Mouse (Mus musculus) midbrain, postnatal 0 days (tissue): ENCODE results near the gene Mfsd4b2. TPM values are rescaled to one million over a fixed set of nuclear protein-coding genes. Genes with fewer than 3 reads are reported as not detected.
A peak's percentile ranks its signal among the peaks of the same experiment; 100 is the strongest.

Source experiments
- ATAC-seq: fragments of 200-750 bp; cut with Nextera tagmentation; 2 replicates; pipeline ENCODE4 v1.8.0; 2017; ENCODE audit warnings: moderate number of reproducible peaks, mild to moderate bottlenecking, moderate TSS enrichment, moderate library complexity; ENCODE audit not compliant: low FRiP score
- DNase-seq: peaks from one replicate; pipeline ENCODE4 v3.0.0-alpha.2; 2015; ENCODE audit warnings: low spot score
- H3K27ac ChIP-seq: fragments of 300-500 bp; sonication (generic); 2 replicates; pipeline ENCODE4 v1.5.1; 2014; ENCODE audit warnings: low read depth, mild to moderate bottlenecking, low read length, mixed read lengths
- H3K27me3 ChIP-seq: fragments of 300-500 bp; sonication (generic); 2 replicates; pipeline ENCODE4 v1.6.1; 2014; ENCODE audit warnings: low read length, control low read depth, mixed read lengths; ENCODE audit not compliant: insufficient read depth
- H3K36me3 ChIP-seq: fragments of 300-500 bp; sonication (generic); 2 replicates; pipeline ENCODE4 v1.6.1; 2014; ENCODE audit warnings: low read length, control low read depth, mixed read lengths; ENCODE audit not compliant: insufficient read depth
- H3K4me1 ChIP-seq: fragments of 300-500 bp; sonication (generic); 2 replicates; pipeline ENCODE4 v1.6.1; 2014; ENCODE audit warnings: mild to moderate bottlenecking, control low read depth, antibody characterized with exemption, low read length, mixed read lengths; ENCODE audit not compliant: insufficient read depth
- H3K4me2 ChIP-seq: fragments of 300-500 bp; sonication (generic); 2 replicates; pipeline ENCODE4 v1.6.1; 2014; ENCODE audit warnings: low read depth, mild to moderate bottlenecking, low read length, mixed read lengths; ENCODE audit not compliant: poor library complexity, severe bottlenecking
- H3K4me3 ChIP-seq: fragments of 300-500 bp; sonication (generic); 2 replicates; pipeline ENCODE4 v1.5.1; 2014; ENCODE audit warnings: low read depth, mild to moderate bottlenecking, low read length, moderate library complexity
- H3K9ac ChIP-seq: fragments of 300-500 bp; sonication (generic); replicated peaks from 2 replicates; pipeline ENCODE4 v1.6.1; 2014; ENCODE audit warnings: mild to moderate bottlenecking, low read length, moderate library complexity, mixed read lengths; ENCODE audit not compliant: poor library complexity, severe bottlenecking
- H3K9me3 ChIP-seq: fragments of 300-500 bp; sonication (generic); 2 replicates; pipeline ENCODE4 v1.6.1; 2016; ENCODE audit warnings: low read length, control low read depth
- CTCF ChIP-seq: IDR thresholded peaks from 2 replicates; pipeline ENCODE4 v1.5.1; 2016; ENCODE audit warnings: antibody characterized with exemption, mild to moderate bottlenecking
- whole genome bisulfite sequencing: fragments of 180-500 bp; shearing (Covaris S2); extraction: QIAGEN DNeasy Blood & Tissue Kit; methylation state at CpG from one replicate; pipeline ENCODE4 v1.1.7; 2014; 5-methylcytosine and 5-hydroxymethylcytosine counted together
- polyA plus RNA-seq: library from polyadenylated mRNA; unstranded; fragments of >200 nt; fragmentation: Nextera tagmentation; extraction: Ambion mirVana; gene quantifications from 2 replicates; pipeline ENCODE4 v1.2.1, GENCODE M21; 2015
- total RNA-seq: library from RNA; depleted of rRNA; stranded (reverse); fragments of >200 nt; gene quantifications from 2 replicates; pipeline ENCODE4 v1.2.3, GENCODE M21; 2014; rRNA removed

Mfsd4b2 gene
- total RNA-seq (not detected in 2 replicates), polyA plus RNA-seq (0.07 TPM in 1 of 2 replicates, not detected in the other)

DNA sequence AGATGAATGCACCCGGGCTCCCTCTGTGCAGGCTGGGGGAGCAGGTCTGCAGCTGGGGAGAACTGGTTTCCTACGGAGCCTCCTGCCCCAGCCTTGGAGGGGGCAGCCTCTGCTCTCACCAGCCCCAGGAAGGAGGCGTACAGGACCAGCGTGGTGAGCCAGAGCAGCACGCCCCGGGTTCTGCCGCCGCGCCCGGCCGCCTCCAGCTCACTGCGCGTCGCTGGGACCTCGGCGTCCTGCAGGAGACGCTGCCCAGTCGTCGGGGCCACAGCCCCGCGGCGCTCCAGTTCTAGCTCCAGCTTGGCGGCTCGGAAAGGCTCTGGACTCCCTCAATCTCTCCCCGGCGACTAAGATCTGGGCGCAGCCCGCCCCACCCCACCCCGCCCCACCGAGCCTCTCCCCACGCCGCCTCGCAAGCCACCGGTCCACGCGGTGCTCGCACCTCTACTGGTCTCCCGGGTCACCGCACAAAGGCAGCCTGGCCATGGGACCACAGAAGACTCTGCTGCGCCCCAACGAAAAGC, at the start of gene Mfsd4b2:
Gene Mfsd4b2, minus strand, starts transcription at position 308 of the 524 bp plus-strand sequence.
- Histone ChIP-seq H3K4me1 (no peaks in the 10 kb centered on the region), H3K4me3 (peak within 1 kb of the TSS; percentile 41), H3K36me3 (no peaks in the 10 kb centered on the region), H3K9me3 (no peaks in the 10 kb centered on the region), H3K4me2 (peak within 1 kb of the TSS; percentile 91), H3K27me3 (peaks cover 9% of the 10 kb centered on the region; the same call in 1 of the 2 replicates), H3K27ac (no peak within 1 kb of the TSS), H3K9ac (peak within 1 kb of the TSS; percentile 45; the same call in 1 of the 2 replicates)
- TF ChIP-seq CTCF = no peak; the same call in 1 of the 2 replicates
- DNase-seq = no peak
- ATAC-seq = peak; percentile 52; the same call in 1 of the 2 replicates
- WGBS = 1% methylated on average over 41 of the region's 41 CpGs

DNA sequence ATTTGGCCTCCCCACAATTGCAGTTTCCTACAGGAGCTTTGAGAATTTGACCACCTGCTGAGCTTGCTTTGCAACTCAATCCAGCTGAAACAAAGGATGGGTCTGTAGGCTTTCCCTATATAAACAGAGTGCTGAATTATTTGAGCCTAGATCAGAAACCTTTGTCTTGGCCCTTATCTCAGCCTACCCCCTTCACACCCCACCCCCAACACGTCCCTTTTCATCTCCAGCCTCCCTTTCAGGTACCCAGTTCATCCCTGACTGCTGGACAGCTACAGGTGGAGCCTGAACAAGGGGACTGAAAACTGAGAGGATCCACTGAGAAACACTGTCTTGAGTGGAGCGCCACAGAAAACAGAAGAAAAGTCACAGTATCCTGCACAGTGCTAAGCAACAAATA, 49.0 kb upstream of the Mfsd4b2 start:
- Histone ChIP-seq H3K4me2 (no peak overlapping the region), H3K36me3 (no peaks in the 10 kb centered on the region), H3K9ac (no peak overlapping the region), H3K27ac (no peak overlapping the region), H3K9me3 (peaks cover 9% of the 10 kb centered on the region; the same call in 1 of the 2 replicates), H3K4me3 (no peak overlapping the region), H3K27me3 (no peaks in the 10 kb centered on the region), H3K4me1 (no peaks in the 10 kb centered on the region)
- ATAC-seq = no peak
- WGBS = 46% methylated on average over 2 of the region's 2 CpGs
- no peak for TF ChIP-seq CTCF
- no peak for DNase-seq

DNA sequence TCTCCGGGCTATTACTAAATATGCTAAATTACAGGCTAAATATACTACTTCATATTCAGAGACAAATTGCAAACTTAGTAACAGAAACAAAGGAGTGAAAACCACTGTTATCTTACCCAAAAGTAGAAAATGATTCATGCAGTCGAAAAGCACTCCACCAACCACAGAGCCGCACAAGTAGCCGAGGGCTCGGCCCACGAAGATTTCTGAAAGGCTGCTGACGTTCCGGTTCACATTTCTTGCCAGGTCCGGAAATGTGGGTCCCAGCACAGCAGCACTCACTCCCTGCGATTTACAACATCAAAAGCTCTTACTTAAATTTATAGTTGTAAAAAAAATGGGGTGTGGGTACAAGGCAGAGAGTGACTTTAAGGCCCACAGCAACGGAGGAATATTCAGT, 48.3 kb upstream of the Mfsd4b2 start:
- no peaks in the 10 kb centered on the region for H3K4me1 ChIP-seq
- DNase-seq (no peak), ATAC-seq (no peak)
- no peak overlapping the region for H3K9ac ChIP-seq
- TF ChIP-seq CTCF = no peak
- no peak overlapping the region for H3K27ac ChIP-seq
- peaks cover 9% of the 10 kb centered on the region; the same call in 1 of the 2 replicates for H3K9me3 ChIP-seq
- H3K4me3 ChIP-seq = no peak overlapping the region
- 69% methylated on average over 11 of the region's 11 CpGs for WGBS
- H3K27me3 ChIP-seq = no peaks in the 10 kb centered on the region
- no peak overlapping the region for H3K4me2 ChIP-seq
- no peaks in the 10 kb centered on the region for H3K36me3 ChIP-seq

DNA sequence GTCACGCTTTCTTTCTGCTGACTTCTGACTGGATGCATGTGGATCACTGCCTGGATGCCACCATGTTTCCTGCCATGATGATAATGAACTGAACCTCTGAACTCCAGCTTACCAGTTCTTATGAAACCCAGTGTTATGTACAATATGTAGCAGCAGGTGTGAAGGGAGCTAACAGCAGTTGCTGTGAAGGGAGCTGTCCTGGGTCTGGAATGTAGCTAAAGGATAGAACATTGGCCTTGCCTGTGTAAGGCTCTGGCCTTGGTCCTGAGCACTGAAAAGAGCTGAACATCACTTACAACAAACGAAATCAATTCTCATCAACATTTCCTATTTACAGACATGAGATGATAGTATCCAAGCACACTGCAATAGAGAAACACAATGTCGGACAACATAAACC, 40.8 kb upstream of the Mfsd4b2 start:
- Histone ChIP-seq H3K4me2 (no peak overlapping the region), H3K9ac (no peak overlapping the region), H3K4me1 (no peaks in the 10 kb centered on the region), H3K36me3 (no peaks in the 10 kb centered on the region), H3K27me3 (no peaks in the 10 kb centered on the region), H3K4me3 (no peak overlapping the region), H3K27ac (no peak overlapping the region), H3K9me3 (no peaks in the 10 kb centered on the region)
- DNase-seq = no peak
- TF ChIP-seq CTCF = no peak
- 90% methylated on average over 3 of the region's 3 CpGs for WGBS
- ATAC-seq = no peak

DNA sequence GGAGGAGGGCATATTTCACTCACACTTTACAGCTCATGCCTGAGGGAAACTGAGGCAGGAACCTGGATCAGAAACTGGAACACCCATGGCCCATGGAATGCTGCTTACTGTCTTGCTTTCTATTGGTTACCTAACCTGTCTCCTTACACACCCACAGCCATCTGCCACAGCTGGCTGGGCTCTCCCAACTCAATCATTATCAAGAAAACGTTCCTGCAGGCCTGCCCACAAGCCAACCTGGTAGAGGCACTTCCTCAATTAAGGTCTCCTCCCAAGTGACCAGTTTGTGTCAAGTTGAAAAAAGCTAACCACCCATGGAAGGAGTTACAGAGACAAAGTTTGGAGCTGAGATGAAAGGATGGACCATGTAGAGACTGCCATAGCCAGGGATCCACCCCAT, 35.2 kb upstream of the Mfsd4b2 start:
- H3K27ac ChIP-seq = no peak overlapping the region
- H3K4me3 ChIP-seq = no peak overlapping the region
- no peaks in the 10 kb centered on the region for H3K4me1 ChIP-seq
- H3K9me3 ChIP-seq = no peaks in the 10 kb centered on the region
- H3K36me3 ChIP-seq = no peaks in the 10 kb centered on the region
- H3K9ac ChIP-seq = no peak overlapping the region
- ATAC-seq (no peak), DNase-seq (no peak)
- TF ChIP-seq CTCF = no peak
- H3K4me2 ChIP-seq = no peak overlapping the region
- H3K27me3 ChIP-seq = 0 out of 2 replicates have a peak, but pooled peaks cover 5% of the 10 kb centered on the region
- 69% methylated on average over 1 of the region's 1 CpGs for WGBS

DNA sequence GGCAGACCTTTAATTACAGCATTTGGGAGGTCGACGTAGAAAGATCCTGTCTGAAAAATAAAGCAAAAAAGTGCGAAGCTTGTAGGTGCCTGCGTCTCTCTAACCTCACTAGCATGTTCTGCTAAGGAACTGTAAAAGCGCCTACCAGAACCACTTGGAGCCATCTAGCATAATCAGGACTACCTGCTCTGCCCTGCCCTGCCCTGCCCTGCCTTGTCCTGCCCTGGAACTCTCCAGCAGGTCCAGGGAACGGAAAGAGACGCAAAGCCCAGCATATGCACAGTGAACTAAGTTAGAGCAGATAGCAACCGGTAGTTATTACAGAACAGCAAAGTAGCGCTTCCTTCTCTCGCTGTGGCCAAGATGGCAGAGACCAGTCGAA, 33.7 kb upstream of the Mfsd4b2 start:
- Histone ChIP-seq H3K9me3 (no peaks in the 10 kb centered on the region), H3K9ac (no peak overlapping the region), H3K4me1 (no peaks in the 10 kb centered on the region), H3K27me3 (0 out of 2 replicates have a peak, but pooled peaks cover 5% of the 10 kb centered on the region), H3K4me3 (peak overlapping the region; percentile 38; the same call in 1 of the 2 replicates), H3K36me3 (no peaks in the 10 kb centered on the region), H3K4me2 (peak overlapping the region; percentile 68), H3K27ac (no peak overlapping the region)
- TF ChIP-seq CTCF = no peak
- DNase-seq = no peak
- peak; percentile 36; the same call in 1 of the 2 replicates for ATAC-seq
- 45% methylated on average over 11 of the region's 11 CpGs for WGBS
